Comparison of ENCODE assay signal across 19 mouse cellular contexts in genomic region chr7:19409753-19410152, GRCm38 (mm10). TPM values are rescaled to one million over a fixed set of nuclear protein-coding genes. Genes with fewer than 3 reads are reported as not detected.
DNase-seq lines count a peak whose midpoint lies in the region; ATAC-seq and TF ChIP-seq lines count a peak whose summit lies in the region.
"Had no signal": no experiment of that assay in that cellular context is flagged by ENCODE, and none has a peak within 500 bp of the region (broad histone marks: within the 10 kb centered on the region; RNA-seq: fewer than 3 reads in every experiment).

No protein-coding gene starts in this region.

- no peak overlapping the region for H3K27ac ChIP-seq in limb, embryonic 12.5 days
- no peak overlapping the region for H3K27ac ChIP-seq in limb, embryonic 10.5 days
- H3K27ac ChIP-seq in heart, adult 2 months, result peak overlapping the region; percentile 91
- H3K27ac ChIP-seq in heart, embryonic 12.5 days (ENCODE audit: poor library complexity, severe bottlenecking), result peak overlapping the region; percentile 82
- H3K27ac ChIP-seq in limb, embryonic 13.5 days, result no peak overlapping the region
- H3K27ac ChIP-seq: embryonic facial prominence, embryonic 13.5 days; forebrain, embryonic 10.5 days; midbrain, embryonic 10.5 days had no signal

- H3K4me2 ChIP-seq in limb, embryonic 12.5 days, result no peak overlapping the region
- peak overlapping the region; percentile 38 for H3K4me2 ChIP-seq in heart, embryonic 12.5 days
- no peak overlapping the region for H3K4me2 ChIP-seq in limb, embryonic 13.5 days (replicated peaks)
- H3K4me2 ChIP-seq: embryonic facial prominence, embryonic 13.5 days had no signal

- no peaks in the 10 kb centered on the region for H3K36me3 ChIP-seq in limb, embryonic 12.5 days
- no peaks in the 10 kb centered on the region for H3K36me3 ChIP-seq in limb, embryonic 10.5 days
- H3K36me3 ChIP-seq in heart, adult 2 months (ENCODE audit: control insufficient read depth, insufficient read depth, low read length), result no peaks in the 10 kb centered on the region
- H3K36me3 ChIP-seq in heart, embryonic 12.5 days, result no peaks in the 10 kb centered on the region
- no peaks in the 10 kb centered on the region for H3K36me3 ChIP-seq in limb, embryonic 13.5 days
- H3K36me3 ChIP-seq: embryonic facial prominence, embryonic 13.5 days; forebrain, embryonic 10.5 days; midbrain, embryonic 10.5 days had no signal

- H3K27me3 ChIP-seq in limb, embryonic 12.5 days, result peaks cover 25% of the 10 kb centered on the region
- H3K27me3 ChIP-seq in limb, embryonic 10.5 days (ENCODE audit: low read depth, poor library complexity, severe bottlenecking), result peaks cover 29% of the 10 kb centered on the region
- no peaks in the 10 kb centered on the region for H3K27me3 ChIP-seq in heart, adult 2 months (ENCODE audit: control insufficient read depth, insufficient read depth, low read length)
- H3K27me3 ChIP-seq in heart, embryonic 12.5 days (replicated peaks), result peaks cover 10% of the 10 kb centered on the region
- peaks cover 12% of the 10 kb centered on the region for H3K27me3 ChIP-seq in limb, embryonic 13.5 days

- H3K9me3 ChIP-seq in limb, embryonic 12.5 days, result peaks cover 5% of the 10 kb centered on the region; the same call in 1 of the 2 replicates
- H3K9me3 ChIP-seq in limb, embryonic 10.5 days (replicated peaks), result no peaks in the 10 kb centered on the region
- no peaks in the 10 kb centered on the region for H3K9me3 ChIP-seq in heart, embryonic 12.5 days (replicated peaks)
- H3K9me3 ChIP-seq in limb, embryonic 13.5 days, result no peaks in the 10 kb centered on the region; the same call in 1 of the 2 replicates

- no peak for DNase-seq in limb, embryonic 10.5 days (ENCODE audit: low spot score)
- DNase-seq in heart, adult 2 months, result peak in 1 of 2 experiments; percentile 45
- no peak for DNase-seq in urinary bladder, adult 2 months (ENCODE audit: low spot score)
- DNase-seq in adrenal gland, adult (ENCODE audit: inconsistent age in 2 of 2, low spot score in 1 of 2), result no peak
- no peak for DNase-seq in lung, postnatal 14 days
- DNase-seq: cerebellum, adult 8-10 months; kidney, adult 18-20 months; kidney, postnatal 25 days; liver; lung, adult 18-20 months; lung, postnatal 4 days; right cerebral cortex, postnatal 14 days had no signal

- H3K4me3 ChIP-seq in limb, embryonic 12.5 days (replicated peaks), result no peak overlapping the region
- no peak overlapping the region for H3K4me3 ChIP-seq in limb, embryonic 10.5 days
- no peak overlapping the region for H3K4me3 ChIP-seq in heart, adult 2 months
- no peak overlapping the region for H3K4me3 ChIP-seq in heart, embryonic 12.5 days
- H3K4me3 ChIP-seq in limb, embryonic 13.5 days, result no peak overlapping the region
- H3K4me3 ChIP-seq: embryonic facial prominence, embryonic 13.5 days; forebrain, embryonic 10.5 days; midbrain, embryonic 10.5 days had no signal

- TF ChIP-seq CTCF in heart, adult 2 months (IDR thresholded peaks at IDR 0.05), result no peak

- no peak for TF ChIP-seq EP300 in heart, adult 2 months (IDR thresholded peaks at IDR 0.05; ENCODE audit: insufficient read depth, low read depth, low read length)

- peaks cover 5% of the 10 kb centered on the region for H3K4me1 ChIP-seq in limb, embryonic 12.5 days (replicated peaks)
- H3K4me1 ChIP-seq in limb, embryonic 10.5 days, result peaks cover 16% of the 10 kb centered on the region
- H3K4me1 ChIP-seq in heart, adult 2 months (ENCODE audit: control insufficient read depth, insufficient read depth, low read length), result peaks cover 2% of the 10 kb centered on the region
- peaks cover 34% of the 10 kb centered on the region for H3K4me1 ChIP-seq in heart, embryonic 12.5 days (replicated peaks)
- 0 out of 2 replicates have a peak, but pooled peaks cover 8% of the 10 kb centered on the region for H3K4me1 ChIP-seq in limb, embryonic 13.5 days

- ATAC-seq in limb, embryonic 12.5 days (ENCODE audit: insufficient number of reproducible peaks, insufficient read depth, low FRiP score, low TSS enrichment, low read depth), result peak; percentile 48
- peak; percentile 65 for ATAC-seq in heart, embryonic 12.5 days (ENCODE audit: insufficient number of reproducible peaks, low FRiP score)
- ATAC-seq in limb, embryonic 13.5 days (ENCODE audit: low FRiP score, low read depth), result peak; percentile 68; the same call in 1 of the 2 replicates

- H3K9ac ChIP-seq in limb, embryonic 12.5 days (replicated peaks), result no peak overlapping the region
- peak overlapping the region; percentile 35 for H3K9ac ChIP-seq in heart, adult 2 months (ENCODE audit: low read depth, low read length)
- no peak overlapping the region for H3K9ac ChIP-seq in heart, embryonic 12.5 days
- H3K9ac ChIP-seq in limb, embryonic 13.5 days, result no peak overlapping the region; the same call in 1 of the 2 replicates
- H3K9ac ChIP-seq: embryonic facial prominence, embryonic 13.5 days had no signal

- H3K79me2 ChIP-seq in heart, adult 2 months (replicated peaks; ENCODE audit: control insufficient read depth, insufficient read depth, low read length), result no peaks in the 10 kb centered on the region

- TF ChIP-seq POLR2A in heart, adult 2 months (IDR thresholded peaks at IDR 0.05; ENCODE audit: insufficient read depth, low read depth, low read length), result 0 out of 2 replicates have a peak, but pooled peaks have one; percentile 28

- WGBS in limb, embryonic 12.5 days, result 46% methylated on average over 6 of the region's 6 CpGs
- WGBS in limb, embryonic 10.5 days, result 70% methylated on average over 6 of the region's 6 CpGs
- 17% methylated on average over 6 of the region's 6 CpGs for WGBS in heart, adult 2 months
- WGBS in heart, embryonic 12.5 days, result 30% methylated on average over 6 of the region's 6 CpGs
- 43% methylated on average over 6 of the region's 6 CpGs for WGBS in limb, embryonic 13.5 days

- intact Hi-C loops in heart, adult 2 months (cut with DNase I), result no loop called here

RNA-seq across cellular contexts. Expression of gene Ckm, which starts 5.2 kb away (rescaled TPM):
- polyA plus RNA-seq in limb, embryonic 12.5 days (2016; fragmentation: Nextera tagmentation; extraction: Ambion mirVana), result 0.25 and 0.42 TPM in 2 replicates
- not detected in 2 replicates for polyA plus RNA-seq in limb, embryonic 10.5 days (2016; fragmentation: Nextera tagmentation; extraction: Ambion mirVana)
- total RNA-seq in heart, adult 2 months (2021), result 1,000 to 10,000 TPM; 3,482 to 3,985 TPM
- polyA plus RNA-seq in heart, adult 2 months (2012; rRNA removed), result 7,008 and 7,255 TPM in 2 replicates
- 60.6 and 62.3 TPM in 2 replicates for polyA plus RNA-seq in heart, embryonic 12.5 days (2016; fragmentation: Nextera tagmentation; extraction: Ambion mirVana)
- 3.2 and 4.7 TPM in 2 replicates for polyA plus RNA-seq in limb, embryonic 13.5 days (2015; fragmentation: Nextera tagmentation; extraction: Ambion mirVana)
- 417 and 477 TPM in 2 replicates for polyA plus RNA-seq in urinary bladder, adult 2 months (2012; rRNA removed)
- polyA plus RNA-seq: cortical plate, adult 2 months; embryonic facial prominence, embryonic 13.5 days; forebrain, embryonic 10.5 days; midbrain, embryonic 10.5 days had no signal

RNA-seq across cellular contexts. Expression of gene Klc3, which starts 5.8 kb away (rescaled TPM):
- 6.7 and 7.8 TPM in 2 replicates for polyA plus RNA-seq in limb, embryonic 12.5 days (2016; fragmentation: Nextera tagmentation; extraction: Ambion mirVana)
- 3.3 and 4.4 TPM in 2 replicates for polyA plus RNA-seq in limb, embryonic 10.5 days (2016; fragmentation: Nextera tagmentation; extraction: Ambion mirVana)
- under 1 TPM; 0.21 to 0.25 TPM for total RNA-seq in heart, adult 2 months (2021)
- 0.29 and 0.59 TPM in 2 replicates for polyA plus RNA-seq in heart, adult 2 months (2012; rRNA removed)
- polyA plus RNA-seq in heart, embryonic 12.5 days (2016; fragmentation: Nextera tagmentation; extraction: Ambion mirVana), result 4.2 and 4.6 TPM in 2 replicates
- polyA plus RNA-seq in limb, embryonic 13.5 days (2015; fragmentation: Nextera tagmentation; extraction: Ambion mirVana), result 8.3 and 8.6 TPM in 2 replicates
- polyA plus RNA-seq in urinary bladder, adult 2 months (2012; rRNA removed), result 6.5 and 7.9 TPM in 2 replicates

RNA-seq across cellular contexts. Expression of gene Ercc2, which starts 27.9 kb away (rescaled TPM):
- polyA plus RNA-seq in limb, embryonic 12.5 days (2016; fragmentation: Nextera tagmentation; extraction: Ambion mirVana), result 22.9 and 23.8 TPM in 2 replicates
- 25.6 and 26.6 TPM in 2 replicates for polyA plus RNA-seq in limb, embryonic 10.5 days (2016; fragmentation: Nextera tagmentation; extraction: Ambion mirVana)
- total RNA-seq in heart, adult 2 months (2021), result 10 to 100 TPM; 10.9 to 11.6 TPM
- 22.6 and 24.8 TPM in 2 replicates for polyA plus RNA-seq in heart, adult 2 months (2012; rRNA removed)
- polyA plus RNA-seq in heart, embryonic 12.5 days (2016; fragmentation: Nextera tagmentation; extraction: Ambion mirVana), result 15.9 and 17.5 TPM in 2 replicates
- polyA plus RNA-seq in limb, embryonic 13.5 days (2015; fragmentation: Nextera tagmentation; extraction: Ambion mirVana), result 18.2 and 18.3 TPM in 2 replicates
- polyA plus RNA-seq in urinary bladder, adult 2 months (2012; rRNA removed), result 23.8 and 24.5 TPM in 2 replicates

RNA-seq across cellular contexts. Expression of gene Mark4, which starts 48.9 kb away (rescaled TPM):
- polyA plus RNA-seq in limb, embryonic 12.5 days (2016; fragmentation: Nextera tagmentation; extraction: Ambion mirVana), result 13.5 and 13.6 TPM in 2 replicates
- polyA plus RNA-seq in limb, embryonic 10.5 days (2016; fragmentation: Nextera tagmentation; extraction: Ambion mirVana), result 7.6 and 8.0 TPM in 2 replicates
- 10 to 100 TPM; 22.4 to 27.2 TPM for total RNA-seq in heart, adult 2 months (2021)
- 11.1 and 11.8 TPM in 2 replicates for polyA plus RNA-seq in heart, adult 2 months (2012; rRNA removed)
- 11.4 and 11.7 TPM in 2 replicates for polyA plus RNA-seq in heart, embryonic 12.5 days (2016; fragmentation: Nextera tagmentation; extraction: Ambion mirVana)
- 9.8 and 10.3 TPM in 2 replicates for polyA plus RNA-seq in limb, embryonic 13.5 days (2015; fragmentation: Nextera tagmentation; extraction: Ambion mirVana)
- polyA plus RNA-seq in urinary bladder, adult 2 months (2012; rRNA removed), result 13.3 and 19.4 TPM in 2 replicates

RNA-seq across cellular contexts. Expression of gene Ppp1r13l, which starts 50.2 kb away (rescaled TPM):
- polyA plus RNA-seq in limb, embryonic 12.5 days (2016; fragmentation: Nextera tagmentation; extraction: Ambion mirVana), result 7.1 and 9.3 TPM in 2 replicates
- 6.5 and 7.0 TPM in 2 replicates for polyA plus RNA-seq in limb, embryonic 10.5 days (2016; fragmentation: Nextera tagmentation; extraction: Ambion mirVana)
- 10 to 100 TPM; 43.9 to 45.1 TPM for total RNA-seq in heart, adult 2 months (2021)
- 23.5 and 30.1 TPM in 2 replicates for polyA plus RNA-seq in heart, adult 2 months (2012; rRNA removed)
- 17.5 and 19.4 TPM in 2 replicates for polyA plus RNA-seq in heart, embryonic 12.5 days (2016; fragmentation: Nextera tagmentation; extraction: Ambion mirVana)
- 9.0 and 9.6 TPM in 2 replicates for polyA plus RNA-seq in limb, embryonic 13.5 days (2015; fragmentation: Nextera tagmentation; extraction: Ambion mirVana)
- 16.5 and 19.6 TPM in 2 replicates for polyA plus RNA-seq in urinary bladder, adult 2 months (2012; rRNA removed)

Comparison
In these comparisons a context has a peak if more than half of its experiments do, and no peak if none do; other contexts are left out.
1. RNA of gene Ckm, which starts 5.2 kb away (polyA plus RNA-seq): 7,008 to 7,255 TPM in heart, adult 2 months; 417 to 477 TPM in urinary bladder, adult 2 months, 60.6 to 62.3 TPM in heart, embryonic 12.5 days, 3.2 to 4.7 TPM in limb, embryonic 13.5 days, 0.25 to 0.42 TPM in limb, embryonic 12.5 days and not detected in limb, embryonic 10.5 days; every median in the first group is over 10 times any median in the second.
2. H3K27ac ChIP-seq: peak in heart, adult 2 months (single experiment) and heart, embryonic 12.5 days (single experiment); none in limb, embryonic 12.5 days (single experiment), limb, embryonic 10.5 days (single experiment) and limb, embryonic 13.5 days (single experiment).
3. Peak in every context shown above with its lines, with median percentiles within 50 percentile points of each other: ATAC-seq.